Mouse (Mus musculus) adrenal gland, postnatal 14 days (tissue): Measurements from ENCODE around the gene Pex14. TPM values are rescaled to one million over a fixed set of nuclear protein-coding genes. Genes with fewer than 3 reads are reported as not detected.

Experiments used
- DNase-seq: peaks from one replicate; pipeline ENCODE4 v3.0.0; 2021; ENCODE audit warnings: mixed read lengths
- total RNA-seq: library from RNA; stranded (reverse); gene quantifications from 2 replicates; pipeline ENCODE4 v1.2.3, GENCODE M21; 2021

Pex14 gene
- total RNA-seq, 1 experiment from 2014 or later = 64.1 TPM

DNA sequence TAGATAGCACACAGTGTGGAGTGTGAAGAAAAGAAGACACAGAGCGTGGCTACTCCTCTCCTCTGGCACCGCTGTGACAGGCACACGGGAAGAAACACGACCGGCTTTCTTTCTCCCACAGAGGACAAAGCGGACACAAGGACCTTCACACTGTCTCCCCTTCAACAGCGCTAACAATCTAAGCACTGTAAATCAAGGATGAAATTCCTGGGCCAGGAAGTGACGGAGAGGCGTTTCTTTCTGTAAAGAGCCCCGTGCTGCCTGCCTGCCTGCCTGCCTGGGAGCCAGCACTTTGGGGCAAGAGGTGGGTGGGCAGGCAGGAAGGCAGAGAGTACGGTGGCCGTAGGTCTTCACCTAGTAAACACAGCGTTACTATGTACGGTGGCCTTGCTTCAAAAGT, 42.2 kb downstream of the Pex14 start:
- DNase-seq = no peak

GRCm38 (mm10) chr4:149056957-149057356, 42.7 kb downstream of the Pex14 start:
- no peak for DNase-seq

- DNase-seq = no peak
Observed at GRCm38 (mm10) chr4:149055847-149056246, 43.8 kb downstream of the Pex14 start.

DNA sequence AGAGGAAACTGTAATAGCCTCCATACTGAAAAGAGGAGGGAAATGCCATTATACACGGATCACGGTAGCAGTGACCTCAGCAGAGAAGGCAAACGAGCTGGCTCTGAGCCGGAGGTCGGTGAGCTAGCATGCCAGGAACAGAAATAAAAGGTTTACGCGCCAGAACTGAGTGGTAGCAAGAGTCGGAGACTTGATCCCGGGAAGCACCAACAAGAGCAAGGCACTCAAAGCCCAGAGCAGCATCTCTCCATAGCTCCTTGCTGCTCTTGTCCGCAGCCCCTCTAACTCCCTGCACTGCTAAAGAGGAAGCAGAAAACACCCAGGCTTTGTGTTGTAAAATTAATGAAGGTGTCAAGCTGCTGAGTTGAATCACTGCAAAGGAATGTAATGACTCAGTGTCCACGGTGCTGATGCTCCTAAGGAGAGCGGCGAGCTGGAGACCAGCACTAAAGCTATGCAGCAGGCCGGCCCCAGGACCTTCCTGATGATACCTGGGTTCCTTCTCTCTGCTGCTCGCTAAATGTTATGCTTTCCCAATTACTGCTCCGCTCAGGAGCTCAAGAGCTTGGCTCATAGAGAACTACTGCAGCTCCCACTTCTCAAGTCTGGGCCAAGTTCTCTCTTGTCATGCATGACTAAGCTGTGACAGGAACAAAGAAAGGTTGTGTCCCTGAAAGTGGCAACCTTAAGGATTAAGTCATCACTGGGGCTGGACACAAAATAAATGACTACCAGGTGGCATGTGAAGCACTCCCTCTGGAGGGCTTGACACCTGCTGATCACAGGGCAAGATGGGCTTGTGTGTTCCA, 50.1 kb downstream of the Pex14 start:
- peak; percentile 69 for DNase-seq

GRCm38 (mm10) chr4:149048625-149049228, 50.9 kb downstream of the Pex14 start:
- DNase-seq = peak; percentile 45

- peak; percentile 87 for DNase-seq
Observed at GRCm38 (mm10) chr4:149047360-149047759, 52.3 kb downstream of the Pex14 start.

- DNase-seq = no peak
Observed at GRCm38 (mm10) chr4:149045885-149046284, 53.8 kb downstream of the Pex14 start.

GRCm38 (mm10) chr4:149040289-149040688, 59.4 kb downstream of the Pex14 start:
- no peak for DNase-seq

DNA sequence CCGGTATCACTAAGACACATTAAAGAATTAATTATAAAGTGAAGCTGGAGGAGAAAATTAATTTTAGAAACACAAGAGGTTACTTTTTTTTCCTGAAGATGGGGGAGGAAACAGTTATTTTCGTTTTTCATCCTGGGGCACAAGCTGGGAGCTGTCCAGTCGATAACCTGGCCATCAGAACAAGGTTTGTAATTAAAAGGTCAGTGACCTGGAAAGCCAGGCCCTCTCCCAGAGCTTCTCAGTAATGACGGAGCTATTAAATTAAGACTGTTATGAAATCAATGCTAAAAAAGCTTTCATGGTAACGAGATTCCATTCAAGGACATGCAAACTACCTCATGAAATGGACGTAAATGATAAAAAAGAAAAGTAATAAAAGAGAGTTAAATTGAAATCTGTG, 62.0 kb downstream of the Pex14 start:
- DNase-seq = no peak

- DNase-seq = no peak
Observed at GRCm38 (mm10) chr4:149036592-149036991, 63.1 kb downstream of the Pex14 start.

DNA sequence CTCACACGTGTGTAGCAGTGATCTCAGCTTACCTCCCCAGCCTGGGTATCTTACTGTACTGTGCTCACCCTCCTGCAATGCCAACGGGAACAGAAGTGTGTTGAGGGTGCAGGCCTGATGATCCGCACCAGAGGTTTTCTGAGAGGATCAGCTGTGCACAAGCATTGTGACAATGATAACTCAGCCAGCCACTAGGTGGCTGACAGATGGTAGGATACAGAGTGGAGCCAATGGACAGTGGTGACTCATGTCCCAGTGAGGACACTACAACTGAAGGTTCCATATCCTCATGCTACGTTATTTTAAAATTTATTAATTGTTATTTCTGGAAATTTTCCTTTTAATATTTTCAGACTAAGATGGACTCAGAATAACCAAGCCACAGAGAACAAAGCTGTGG, 68.2 kb downstream of the Pex14 start:
- peak; percentile 61 for DNase-seq

DNA sequence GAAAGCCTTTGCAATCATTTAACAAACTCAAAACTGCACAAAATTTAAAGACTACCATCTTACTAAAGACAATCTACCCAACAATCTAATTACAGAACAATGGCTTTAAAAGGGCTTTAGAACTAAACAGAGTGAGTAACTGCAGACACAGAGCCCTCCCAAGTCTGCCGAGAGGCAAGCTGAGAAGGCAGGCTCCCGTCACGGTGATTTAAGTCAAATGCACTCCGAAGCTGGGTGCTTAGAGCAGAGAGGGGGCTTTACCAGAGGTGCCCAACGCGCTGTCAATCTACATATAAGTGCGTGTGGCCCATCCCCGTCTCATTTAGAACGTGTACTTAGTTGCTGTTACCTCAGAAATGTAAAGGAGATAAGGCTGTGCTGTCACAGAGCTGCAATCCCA, 72.1 kb downstream of the Pex14 start:
- DNase-seq = no peak

GRCm38 (mm10) chr4:149025242-149025641, 74.4 kb downstream of the Pex14 start:
- no peak for DNase-seq

DNA sequence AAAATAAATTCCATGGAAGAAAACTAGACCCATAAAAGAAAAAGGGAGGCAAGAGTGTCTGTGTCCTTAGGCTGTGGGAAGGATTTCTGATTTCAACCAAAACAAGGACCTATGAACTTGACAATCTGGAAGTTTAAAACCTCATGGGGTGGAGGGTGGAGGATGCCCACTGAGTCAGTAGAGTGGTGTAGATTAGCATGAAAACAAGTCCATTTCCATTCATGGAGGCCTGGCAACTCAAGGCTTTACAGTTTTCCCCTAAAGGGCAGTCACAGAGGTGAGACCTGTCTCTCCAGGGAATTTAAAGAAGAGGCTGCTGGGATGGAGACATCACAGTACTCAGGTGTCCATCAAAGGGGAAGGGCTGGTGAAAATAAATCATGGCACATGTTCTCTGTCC, 78.7 kb downstream of the Pex14 start:
- DNase-seq = no peak

- no peak for DNase-seq
Observed at GRCm38 (mm10) chr4:149019456-149019855, 80.2 kb downstream of the Pex14 start.

DNA sequence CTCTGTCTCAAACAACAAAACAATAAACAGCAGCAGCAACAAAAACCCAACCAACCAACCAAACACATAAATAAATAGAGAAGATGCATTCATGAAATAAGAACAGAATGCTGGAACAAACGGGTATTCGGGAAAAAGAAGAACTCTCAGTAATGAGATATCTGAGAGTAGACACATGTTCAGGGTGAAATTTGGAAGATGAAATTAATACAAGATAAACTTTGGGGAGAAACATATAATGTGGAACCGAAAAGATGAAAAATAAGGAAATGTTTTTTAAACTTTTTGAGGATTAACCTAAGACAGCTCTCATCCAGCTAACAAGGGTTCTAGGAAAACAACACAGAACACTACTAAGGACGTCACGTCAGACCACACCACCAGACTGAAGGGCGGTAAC, 92.9 kb downstream of the Pex14 start:
- DNase-seq = no peak

DNA sequence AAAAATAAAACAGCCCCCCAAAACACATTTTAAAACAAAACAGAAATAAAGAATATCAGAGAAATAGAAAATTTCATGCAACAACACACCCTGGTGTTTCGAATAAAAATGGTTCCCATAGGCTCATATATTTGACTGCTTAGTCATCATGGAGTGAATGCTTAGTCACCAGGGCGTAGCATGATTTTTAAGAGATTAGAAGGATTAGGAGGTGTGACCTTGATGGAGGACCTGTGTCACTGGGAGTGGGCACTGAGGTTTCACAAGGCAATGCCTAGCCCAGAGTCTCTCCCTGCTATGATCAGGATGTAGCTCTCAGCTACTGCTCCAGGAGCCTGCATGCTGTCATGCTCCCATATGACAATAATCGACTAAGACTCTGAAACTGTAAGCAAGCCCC, 93.6 kb downstream of the Pex14 start:
- DNase-seq = no peak

GRCm38 (mm10) chr4:149002441-149003093, 97.1 kb downstream of the Pex14 start:
- DNase-seq = no peak

GRCm38 (mm10) chr4:149001515-149001914, 98.2 kb downstream of the Pex14 start:
- no peak for DNase-seq

DNA sequence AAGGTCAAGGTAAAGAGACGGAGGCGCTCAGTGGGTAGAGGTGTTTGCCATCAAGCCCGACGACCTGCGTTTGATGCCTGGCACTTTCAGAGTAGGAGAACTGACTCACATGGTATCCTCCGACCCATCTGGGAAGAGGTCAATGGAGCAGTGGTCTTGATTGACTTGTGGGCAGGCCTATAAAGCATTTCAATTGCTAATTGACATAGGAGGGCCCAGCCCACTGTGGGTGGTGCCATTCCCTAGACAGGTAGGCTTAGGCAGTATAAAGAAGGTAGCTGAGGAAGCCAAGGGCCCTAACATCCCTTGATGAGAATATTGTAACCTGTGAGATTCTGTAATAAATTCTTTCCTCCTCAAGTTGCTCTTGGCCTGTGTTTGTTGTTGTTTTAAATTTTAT, 98.9 kb downstream of the Pex14 start:
- DNase-seq = no peak

DNA sequence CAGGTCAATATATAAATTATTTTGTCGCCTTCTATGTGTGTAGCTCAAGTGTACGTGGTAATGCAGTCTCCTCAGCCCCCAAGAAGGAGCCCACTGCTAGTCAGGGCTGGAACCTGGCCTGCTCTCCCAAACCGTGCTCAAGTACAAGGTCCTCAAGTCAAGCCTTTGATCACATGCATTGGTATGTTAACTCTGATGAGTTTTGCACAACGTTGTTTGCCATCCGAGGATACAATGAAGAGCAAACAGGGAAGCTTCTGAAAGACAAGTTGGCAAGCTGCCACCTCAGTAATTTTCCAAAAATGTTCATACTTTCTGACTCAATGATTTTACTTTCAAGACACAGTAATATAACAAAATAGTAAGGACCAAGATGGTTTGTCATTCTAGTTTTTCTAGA, 105.7 kb downstream of the Pex14 start:
- no peak for DNase-seq

- no peak for DNase-seq
Observed at GRCm38 (mm10) chr4:148990038-148990437, 109.6 kb downstream of the Pex14 start.
